Mouse (Mus musculus): ENCODE data around the gene Syf2. TPM values are rescaled to one million over a fixed set of nuclear protein-coding genes. Genes with fewer than 3 reads are reported as not detected.

Syf2 gene
- polyA plus RNA-seq, 1 experiment from 2014 or later = 76.2 TPM

GRCm38 (mm10) chr4:134978930-134979329 lies 48.2 kb downstream of the Syf2 start:
- Histone ChIP-seq H3K27ac (ENCODE audit: low read depth, low read length) (no peak overlapping the region), H3K4me2 (replicated peaks; ENCODE audit: low read depth) (no peak overlapping the region), H3K36me3 (ENCODE audit: control insufficient read depth, insufficient read depth) (no peaks in the 10 kb centered on the region), H3K9me3 (ENCODE audit: control insufficient read depth) (no peaks in the 10 kb centered on the region), H3K4me3 (ENCODE audit: low read depth, low read length) (no peak overlapping the region), H3K27me3 (replicated peaks; ENCODE audit: control insufficient read depth, insufficient read depth, low read length) (no peaks in the 10 kb centered on the region), H3K9ac (ENCODE audit: low read depth, low read length) (no peak overlapping the region), H3K4me1 (replicated peaks; ENCODE audit: control insufficient read depth, insufficient read depth, low read length) (no peaks in the 10 kb centered on the region)
- no peak for TF ChIP-seq CTCF (IDR thresholded peaks at IDR 0.05; ENCODE audit: low read depth)
- ATAC-seq = no peak
- 78% methylated on average over 8 of the region's 8 CpGs for WGBS

- no peaks in the 10 kb centered on the region for H3K36me3 ChIP-seq (ENCODE audit: control insufficient read depth, insufficient read depth)
- ATAC-seq = peak; percentile 71
- H3K4me3 ChIP-seq (ENCODE audit: low read depth, low read length) = no peak overlapping the region
- no peak overlapping the region for H3K9ac ChIP-seq (ENCODE audit: low read depth, low read length)
- WGBS = 36% methylated on average over 7 of the region's 7 CpGs
- TF ChIP-seq CTCF (IDR thresholded peaks at IDR 0.05; ENCODE audit: low read depth) = no peak
- no peaks in the 10 kb centered on the region for H3K27me3 ChIP-seq (replicated peaks; ENCODE audit: control insufficient read depth, insufficient read depth, low read length)
- no peaks in the 10 kb centered on the region for H3K9me3 ChIP-seq (ENCODE audit: control insufficient read depth)
- H3K4me1 ChIP-seq (replicated peaks; ENCODE audit: control insufficient read depth, insufficient read depth, low read length) = no peaks in the 10 kb centered on the region
- no peak overlapping the region for H3K27ac ChIP-seq (ENCODE audit: low read depth, low read length)
- H3K4me2 ChIP-seq (replicated peaks; ENCODE audit: low read depth) = no peak overlapping the region
Measured at GRCm38 (mm10) chr4:134981959-134982431, 51.3 kb downstream of the Syf2 start.

- H3K27ac ChIP-seq (ENCODE audit: low read depth, low read length) = no peak overlapping the region
- no peak for ATAC-seq
- 67% methylated on average over 5 of the region's 5 CpGs for WGBS
- H3K4me1 ChIP-seq (replicated peaks; ENCODE audit: control insufficient read depth, insufficient read depth, low read length) = no peaks in the 10 kb centered on the region
- no peaks in the 10 kb centered on the region for H3K27me3 ChIP-seq (replicated peaks; ENCODE audit: control insufficient read depth, insufficient read depth, low read length)
- no peak for TF ChIP-seq CTCF (IDR thresholded peaks at IDR 0.05; ENCODE audit: low read depth)
- no peak overlapping the region for H3K4me3 ChIP-seq (ENCODE audit: low read depth, low read length)
- no peak overlapping the region for H3K4me2 ChIP-seq (replicated peaks; ENCODE audit: low read depth)
- H3K36me3 ChIP-seq (ENCODE audit: control insufficient read depth, insufficient read depth) = no peaks in the 10 kb centered on the region
- no peaks in the 10 kb centered on the region for H3K9me3 ChIP-seq (ENCODE audit: control insufficient read depth)
- H3K9ac ChIP-seq (ENCODE audit: low read depth, low read length) = no peak overlapping the region
Measured at GRCm38 (mm10) chr4:134983136-134983535, 52.4 kb downstream of the Syf2 start.

GRCm38 (mm10) chr4:134984555-134984954 lies 53.9 kb downstream of the Syf2 start:
- TF ChIP-seq CTCF (IDR thresholded peaks at IDR 0.05; ENCODE audit: low read depth) = peak; percentile 59
- no peak for ATAC-seq
- no peak overlapping the region for H3K4me2 ChIP-seq (replicated peaks; ENCODE audit: low read depth)
- no peaks in the 10 kb centered on the region for H3K9me3 ChIP-seq (ENCODE audit: control insufficient read depth)
- H3K9ac ChIP-seq (ENCODE audit: low read depth, low read length) = no peak overlapping the region
- H3K27me3 ChIP-seq (replicated peaks; ENCODE audit: control insufficient read depth, insufficient read depth, low read length) = no peaks in the 10 kb centered on the region
- H3K27ac ChIP-seq (ENCODE audit: low read depth, low read length) = no peak overlapping the region
- H3K36me3 ChIP-seq (ENCODE audit: control insufficient read depth, insufficient read depth) = no peaks in the 10 kb centered on the region
- H3K4me3 ChIP-seq (ENCODE audit: low read depth, low read length) = no peak overlapping the region
- H3K4me1 ChIP-seq (replicated peaks; ENCODE audit: control insufficient read depth, insufficient read depth, low read length) = no peaks in the 10 kb centered on the region
- WGBS = 63% methylated on average over 3 of the region's 3 CpGs

GRCm38 (mm10) chr4:134985626-134986335 lies 55.1 kb downstream of the Syf2 start:
- H3K4me3 ChIP-seq (ENCODE audit: low read depth, low read length) = no peak overlapping the region

GRCm38 (mm10) chr4:134986336-134986635 lies 55.6 kb downstream of the Syf2 start:
- Histone ChIP-seq H3K4me2 (replicated peaks; ENCODE audit: low read depth) (no peak overlapping the region), H3K27ac (ENCODE audit: low read depth, low read length) (no peak overlapping the region), H3K36me3 (ENCODE audit: control insufficient read depth, insufficient read depth) (no peaks in the 10 kb centered on the region), H3K9ac (ENCODE audit: low read depth, low read length) (no peak overlapping the region), H3K4me1 (replicated peaks; ENCODE audit: control insufficient read depth, insufficient read depth, low read length) (no peaks in the 10 kb centered on the region), H3K4me3 (ENCODE audit: low read depth, low read length) (no peak overlapping the region), H3K27me3 (replicated peaks; ENCODE audit: control insufficient read depth, insufficient read depth, low read length) (no peaks in the 10 kb centered on the region), H3K9me3 (ENCODE audit: control insufficient read depth) (no peaks in the 10 kb centered on the region)
- WGBS = 57% methylated on average over 4 of the region's 4 CpGs
- TF ChIP-seq CTCF (IDR thresholded peaks at IDR 0.05; ENCODE audit: low read depth) = no peak
- ATAC-seq = no peak

More at GRCm38 (mm10) chr4:134985626-134986335, 55.1 kb downstream of the Syf2 start:
- H3K4me2 ChIP-seq (replicated peaks; ENCODE audit: low read depth) = no peak overlapping the region
- no peaks in the 10 kb centered on the region for H3K27me3 ChIP-seq (replicated peaks; ENCODE audit: control insufficient read depth, insufficient read depth, low read length)
- H3K9ac ChIP-seq (ENCODE audit: low read depth, low read length) = no peak overlapping the region
- 82% methylated on average over 11 of the region's 11 CpGs for WGBS
- no peak for TF ChIP-seq CTCF (IDR thresholded peaks at IDR 0.05; ENCODE audit: low read depth)
- no peaks in the 10 kb centered on the region for H3K9me3 ChIP-seq (ENCODE audit: control insufficient read depth)
- no peaks in the 10 kb centered on the region for H3K36me3 ChIP-seq (ENCODE audit: control insufficient read depth, insufficient read depth)
- no peak for ATAC-seq
- H3K27ac ChIP-seq (ENCODE audit: low read depth, low read length) = no peak overlapping the region
- no peaks in the 10 kb centered on the region for H3K4me1 ChIP-seq (replicated peaks; ENCODE audit: control insufficient read depth, insufficient read depth, low read length)

Data from intestine, postnatal 0 days (tissue).